Mouse (Mus musculus) MEL (cell line): Measurements from ENCODE around the gene Baiap2.

Source experiments
- CTCF ChIP-seq, 3 experiments: IDR thresholded peaks in 2 of 3; conservative IDR thresholded peaks in 1 of 3; 2 replicates each; pipeline ENCODE4 v1.5.1; 2011 to 2012; ENCODE audit warnings: low read length in 3 of 3, low read depth in 2 of 3, mild to moderate bottlenecking in 2 of 3, improper control_type of control experiment in 1 of 3, inconsistent platforms in 1 of 3, mixed read lengths in 1 of 3, moderate library complexity in 1 of 3; ENCODE audit not compliant: control insufficient read depth in 1 of 3, insufficient read depth in 1 of 3, poor library complexity in 1 of 3, severe bottlenecking in 1 of 3
- EP300 ChIP-seq, 2 experiments: IDR thresholded peaks; 2 replicates each; pipeline ENCODE4 v1.6.1; 2011; ENCODE audit warnings: improper control_type of control experiment in 2 of 2, low read length in 2 of 2, low read depth in 1 of 2, mild to moderate bottlenecking in 1 of 2
- HCFC1 ChIP-seq: IDR thresholded peaks from 2 replicates; pipeline ENCODE4 v1.6.1; 2012; ENCODE audit warnings: low read depth, mild to moderate bottlenecking, inconsistent platforms, low read length, improper control_type of control experiment, moderate library complexity
- MYC ChIP-seq: IDR thresholded peaks from 2 replicates; pipeline ENCODE4 v1.6.1; 2011; ENCODE audit warnings: low read depth, mild to moderate bottlenecking, low read length, improper control_type of control experiment, moderate library complexity
- NELFE ChIP-seq: IDR thresholded peaks from 2 replicates; pipeline ENCODE4 v1.6.1; 2011; ENCODE audit warnings: low read depth, low read length, improper control_type of control experiment
- POLR2A ChIP-seq, 2 experiments: IDR thresholded peaks; 2 replicates each; pipeline ENCODE4 v1.6.1; 2011 to 2012; ENCODE audit warnings: low read length in 2 of 2, mild to moderate bottlenecking in 2 of 2, control low read depth in 1 of 2, improper control_type of control experiment in 1 of 2, low read depth in 1 of 2, moderate library complexity in 1 of 2; ENCODE audit not compliant: control insufficient read depth in 1 of 2, insufficient read depth in 1 of 2, poor library complexity in 1 of 2
- POLR2AphosphoS2 ChIP-seq: IDR thresholded peaks from 2 replicates; pipeline ENCODE4 v1.6.1; 2011; ENCODE audit warnings: low read length, improper control_type of control experiment
- ZKSCAN1 ChIP-seq: IDR thresholded peaks from 2 replicates; pipeline ENCODE4 v1.6.1; 2012; ENCODE audit warnings: low read depth, mild to moderate bottlenecking, inconsistent platforms, low read length, improper control_type of control experiment, moderate library complexity
- ZNF384 ChIP-seq: IDR thresholded peaks from 2 replicates; pipeline ENCODE4 v1.6.1; 2012; ENCODE audit warnings: low read depth, mild to moderate bottlenecking, inconsistent platforms, low read length, improper control_type of control experiment

- TF ChIP-seq CTCF (IDR thresholded peaks at IDR 0.05 in 2 of 3, conservative IDR thresholded peaks at IDR 0.05 in 1 of 3; ENCODE audit: control insufficient read depth in 1 of 3, insufficient read depth in 1 of 3, low read depth in 2 of 3, low read length in 3 of 3, poor library complexity in 1 of 3, severe bottlenecking in 1 of 3) = no peak
- no peak for TF ChIP-seq HCFC1
- no peak for TF ChIP-seq MYC
- no peak for TF ChIP-seq POLR2AphosphoS2
- TF ChIP-seq EP300 (IDR thresholded peaks at IDR 0.05; ENCODE audit: low read depth in 1 of 2, low read length in 2 of 2) = no peak
- no peak for TF ChIP-seq ZNF384
- TF ChIP-seq POLR2A (IDR thresholded peaks at IDR 0.05; ENCODE audit: control insufficient read depth in 1 of 2, insufficient read depth in 1 of 2, low read depth in 1 of 2, low read length in 2 of 2, poor library complexity in 1 of 2) = no peak
- no peak for TF ChIP-seq NELFE
- TF ChIP-seq ZKSCAN1 = no peak
Measured at GRCm38 (mm10) chr11:120041191-120042123, 98.9 kb downstream of the Baiap2 start.
